Mouse (Mus musculus) CD4-positive, CD25-positive, alpha-beta regulatory T cell, adult 9 weeks (primary cell): ENCODE measurements around the gene Gm13119. TPM values are rescaled to one million over a fixed set of nuclear protein-coding genes. Genes with fewer than 3 reads are reported as not detected.

Source experiments
- polyA plus RNA-seq: library from polyadenylated mRNA; unstranded; fragments of 100-300 nt; shearing (Covaris generic); gene quantifications from one replicate; pipeline ENCODE4 v1.2.1, GENCODE M21; 2017

The Gm13119 gene
- polyA plus RNA-seq = not detected

GRCm38 (mm10) chr4:144357642-144358041 is at the start of gene Gm13119:
Gene Gm13119, plus strand, starts transcription at chr4:144357942.

GRCm38 (mm10) chr4:144329949-144330348 is 27.8 kb upstream of the Gm13119 start, which contains the start of gene Gm13128:
Gene Gm13128, plus strand, starts transcription at chr4:144330249.

GRCm38 (mm10) chr4:144377911-144378310 is 20.2 kb downstream of the Gm13119 start, which contains the start of gene Pramef20:
Gene Pramef20, minus strand, starts transcription at chr4:144377933.

GRCm38 (mm10) chr4:144408290-144408689 is 50.5 kb downstream of the Gm13119 start, which contains the start of gene Pramef12:
Gene Pramef12, minus strand, starts transcription at chr4:144408464.

Other genes starting within 250 kb of the Gm13119 start
- not detected for gene Oog3, start 195.3 kb upstream of the Gm13119 start, polyA plus RNA-seq
- gene Oog2, start 167.2 kb upstream of the Gm13119 start, polyA plus RNA-seq = not detected
- gene C87977, start 144.6 kb upstream of the Gm13119 start, polyA plus RNA-seq = not detected
- not detected for gene Pramel5, start 77.5 kb upstream of the Gm13119 start, polyA plus RNA-seq
- not detected for gene Gm13128, start 27.7 kb upstream of the Gm13119 start, polyA plus RNA-seq
- not detected for gene Pramef20, start 20.0 kb downstream of the Gm13119 start, polyA plus RNA-seq
- gene Pramef12, start 50.5 kb downstream of the Gm13119 start, polyA plus RNA-seq = not detected
- gene 1700012P22Rik, start 80.8 kb downstream of the Gm13119 start, polyA plus RNA-seq = not detected
- not detected for gene Gm9944, start 95.4 kb downstream of the Gm13119 start, polyA plus RNA-seq
- not detected for gene Aadacl3, start 105.8 kb downstream of the Gm13119 start, polyA plus RNA-seq
- not detected for gene 9430007A20Rik, start 161.9 kb downstream of the Gm13119 start, polyA plus RNA-seq
- not detected for gene Gm13124, start 207.2 kb downstream of the Gm13119 start, polyA plus RNA-seq